Mouse (Mus musculus) cerebellum, postnatal 36 days (tissue): Measurements from ENCODE around the gene Slc6a20a.

ENCODE experiments used
- DNase-seq, 2 experiments: peaks; one replicate each; pipeline ENCODE4 v3.0.0; 2021 to 2022; ENCODE audit warnings: mixed read lengths in 2 of 2

Slc6a20a gene

DNA sequence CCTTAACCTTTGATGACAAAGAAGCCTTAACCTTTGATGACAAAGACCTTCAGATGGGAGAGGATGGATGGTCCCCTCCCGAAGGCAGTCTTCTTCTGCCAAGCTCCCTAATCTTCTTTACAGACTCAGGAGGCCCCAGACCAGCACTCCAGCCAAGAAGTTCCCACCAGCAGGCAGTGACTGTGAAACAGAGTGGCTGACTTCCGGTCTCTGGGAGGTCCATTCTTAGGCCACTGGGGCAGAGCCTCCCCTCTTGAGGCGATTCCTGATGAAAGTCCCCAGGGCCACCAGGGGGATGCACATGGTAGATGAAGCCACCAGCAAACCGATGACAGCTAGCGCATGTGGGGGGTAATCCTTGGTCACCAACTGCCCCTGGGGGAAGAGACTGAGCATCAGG lies 41.9 kb downstream of the Slc6a20a start:
- DNase-seq = no peak

DNA sequence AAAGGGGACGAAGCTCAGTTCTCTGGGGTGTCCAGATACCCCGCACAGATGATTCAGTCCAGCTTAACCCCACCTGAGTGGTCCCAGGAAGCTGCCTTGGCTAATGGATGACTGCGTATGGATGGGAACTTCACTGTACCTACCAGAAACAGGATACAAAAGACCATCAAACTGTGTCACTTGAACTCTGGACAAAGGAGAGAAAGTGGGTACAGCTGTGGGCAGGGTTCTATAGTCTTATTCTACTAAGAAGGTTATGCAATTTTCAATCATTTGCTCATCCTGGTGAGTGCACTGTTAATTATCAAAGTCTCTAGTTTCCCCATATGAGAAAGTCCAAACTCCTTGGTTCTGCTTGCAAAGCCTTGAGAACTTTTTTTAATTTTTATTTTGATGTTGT lies 45.7 kb downstream of the Slc6a20a start:
- DNase-seq = no peak

DNA sequence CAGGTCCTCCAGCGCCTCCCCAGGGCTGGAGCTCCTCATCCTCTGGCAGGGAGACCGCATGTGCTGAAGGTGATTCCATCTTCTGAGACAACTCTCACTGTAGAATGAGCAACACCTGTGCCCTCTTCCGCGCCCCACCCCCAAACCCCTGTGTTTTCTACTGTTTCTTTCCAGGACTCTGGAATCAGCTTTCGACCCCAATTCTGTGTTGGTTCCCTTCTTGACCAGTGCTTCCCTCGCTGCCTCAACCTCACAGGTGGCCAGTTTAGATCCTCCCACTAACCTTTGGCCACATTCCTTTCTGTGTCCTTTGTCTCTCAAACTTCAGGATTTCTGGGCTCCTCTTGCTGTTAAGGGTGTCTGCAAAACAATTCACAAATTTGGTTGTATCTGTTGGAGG lies 46.4 kb downstream of the Slc6a20a start, which contains the start of gene Slc6a20b:
Gene Slc6a20b (minus strand): TSS at position 285 of the 400 bp plus-strand sequence.
- no peak for DNase-seq

DNA sequence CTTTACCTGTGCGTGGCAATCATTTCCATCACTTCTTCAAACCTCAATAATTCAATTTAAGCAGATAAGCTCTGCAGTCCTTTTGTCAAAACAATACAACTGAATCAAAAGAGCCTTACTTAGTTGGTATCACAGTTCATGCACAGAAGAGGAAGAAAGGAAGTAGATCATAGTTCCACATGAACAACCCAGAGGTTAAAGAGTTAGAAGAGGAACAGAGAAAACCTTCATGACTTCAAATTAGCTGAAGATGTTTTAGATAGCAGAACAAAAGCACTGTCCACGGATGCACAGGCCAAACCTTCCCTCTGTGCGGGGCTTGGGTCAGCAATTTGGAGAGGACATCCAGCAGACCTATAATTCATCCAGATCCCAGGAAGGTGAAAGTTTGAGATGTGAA lies 47.0 kb downstream of the Slc6a20a start:
- DNase-seq = no peak

DNA sequence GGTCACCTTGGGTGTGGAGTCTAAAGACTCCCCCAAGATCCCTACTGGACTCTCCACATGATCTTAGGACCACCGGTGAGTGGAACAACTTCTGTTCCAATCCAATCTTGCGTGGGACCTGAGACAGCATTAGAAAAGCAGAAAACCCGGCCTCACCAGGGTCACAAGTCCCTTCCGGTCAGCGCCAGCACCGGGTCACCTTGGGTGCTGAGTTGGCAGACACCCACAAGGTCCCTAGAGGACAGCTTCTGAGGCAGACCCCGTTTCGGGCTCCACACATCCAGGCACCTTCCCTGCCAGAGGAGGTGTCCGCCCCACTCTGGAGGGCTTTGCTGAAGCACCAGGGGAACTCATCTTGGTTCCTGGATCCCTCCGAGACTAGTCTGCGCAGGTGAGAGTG lies 52.9 kb downstream of the Slc6a20a start:
- DNase-seq = no peak

DNA sequence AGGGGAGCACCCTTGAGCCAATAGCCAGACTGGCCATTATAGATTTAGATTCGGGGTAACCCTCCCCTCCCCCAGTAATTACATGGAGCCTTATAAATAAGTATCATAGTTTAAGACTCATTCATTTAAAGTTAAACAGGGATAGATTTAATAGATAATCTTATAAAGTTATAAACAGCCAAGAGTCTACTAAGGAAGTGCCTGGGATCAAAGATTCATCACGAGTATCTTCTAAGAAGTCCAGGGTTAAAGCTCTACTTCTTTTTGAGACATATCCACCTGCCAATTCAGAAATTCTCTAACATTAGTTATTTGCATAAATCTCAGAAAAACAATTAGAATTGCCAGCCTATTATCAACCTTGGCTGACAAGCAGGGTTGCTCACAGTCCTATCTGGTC lies 53.9 kb downstream of the Slc6a20a start:
- DNase-seq = no peak

DNA sequence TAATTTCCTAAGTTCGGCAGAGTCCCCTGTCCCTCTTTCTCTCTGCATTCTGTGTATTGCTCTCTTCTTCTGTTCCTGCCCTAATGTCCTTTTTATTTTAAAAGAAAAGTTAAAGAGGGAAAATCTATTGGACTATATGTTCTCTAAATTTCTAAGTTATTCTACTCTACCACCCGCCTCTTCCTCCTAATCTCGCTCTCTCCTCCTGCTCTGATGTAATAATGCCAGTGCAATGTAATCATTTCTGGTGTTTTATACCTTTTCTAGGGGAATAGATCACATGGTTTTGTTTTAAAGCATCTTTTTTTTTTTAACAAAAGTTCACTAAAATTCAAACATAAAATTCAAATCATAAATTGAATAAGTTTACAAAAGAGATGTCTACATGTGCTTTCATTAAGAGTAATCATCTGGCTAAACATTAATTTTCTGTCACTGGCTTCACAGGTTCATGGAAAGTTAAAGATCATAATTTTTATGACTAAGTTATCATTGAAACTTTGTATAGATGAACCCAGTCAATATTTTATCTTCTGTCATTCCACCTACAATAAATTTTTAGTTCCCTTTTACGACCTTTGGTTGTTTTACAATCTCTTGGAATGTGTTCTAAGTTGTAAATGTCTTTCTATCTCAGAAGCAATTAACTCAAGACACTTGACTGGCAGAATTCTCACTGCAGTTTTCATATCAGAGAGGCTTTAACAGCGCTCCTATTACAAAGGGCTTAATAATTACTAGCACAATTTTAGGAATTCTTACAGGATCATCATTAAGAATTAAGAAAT lies 58.2 kb downstream of the Slc6a20a start:
- DNase-seq = no peak

DNA sequence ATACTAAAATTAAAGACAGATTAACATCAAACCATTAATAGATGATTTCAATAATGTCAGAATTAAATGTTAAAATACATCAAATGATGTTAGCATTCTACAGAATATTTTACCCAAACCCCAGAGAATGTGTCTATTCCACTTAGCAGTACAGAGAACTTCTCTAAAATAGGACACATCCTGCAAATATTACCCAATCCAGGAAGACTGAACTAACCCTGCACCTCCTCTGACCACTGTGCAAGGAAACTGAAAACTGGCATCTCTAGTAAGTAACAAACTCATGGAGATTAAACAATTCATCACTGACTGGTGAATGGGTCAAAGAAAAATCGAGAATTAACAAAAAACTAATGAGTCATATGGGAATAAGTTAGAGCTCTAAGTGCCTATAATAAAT lies 77.2 kb downstream of the Slc6a20a start:
- DNase-seq = no peak

DNA sequence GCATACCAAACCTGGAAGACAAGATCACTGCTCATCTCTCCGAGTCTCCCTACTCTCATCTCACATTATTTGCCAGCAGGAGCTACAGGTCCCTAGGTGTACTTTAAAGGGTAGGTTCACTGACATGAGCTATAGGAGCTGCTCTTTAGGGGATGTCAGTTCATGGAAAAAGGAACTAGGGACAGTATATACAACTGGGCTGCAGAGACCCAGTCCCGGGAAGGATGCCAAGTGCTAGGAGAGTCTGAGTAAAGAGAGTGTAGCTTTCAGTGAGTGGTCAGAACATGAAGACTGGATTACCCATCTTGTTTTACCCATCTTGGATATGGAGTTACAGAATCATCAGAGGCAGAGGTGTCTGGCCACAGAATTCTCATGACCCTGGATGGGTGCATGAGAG lies 81.3 kb downstream of the Slc6a20a start:
- DNase-seq = no peak

DNA sequence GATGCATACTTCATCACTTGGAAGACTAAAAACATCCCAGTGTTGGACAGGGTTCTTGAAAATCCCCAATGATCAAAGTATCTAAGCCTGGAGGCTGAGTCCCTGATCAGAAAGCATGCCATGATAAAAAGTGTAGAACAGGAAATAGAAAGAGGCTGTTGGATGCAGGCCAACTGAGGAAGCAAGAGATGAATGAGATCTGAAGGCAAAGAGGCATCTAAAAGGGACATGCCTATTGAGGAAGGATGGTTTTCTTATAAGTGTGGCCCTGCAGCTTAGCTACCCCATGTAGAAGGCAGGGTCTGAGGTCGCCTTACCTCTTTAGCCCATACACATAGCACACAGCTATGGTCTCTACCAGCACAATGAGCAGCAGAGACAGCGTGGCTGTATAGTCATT lies 81.8 kb downstream of the Slc6a20a start:
- DNase-seq = no peak

DNA sequence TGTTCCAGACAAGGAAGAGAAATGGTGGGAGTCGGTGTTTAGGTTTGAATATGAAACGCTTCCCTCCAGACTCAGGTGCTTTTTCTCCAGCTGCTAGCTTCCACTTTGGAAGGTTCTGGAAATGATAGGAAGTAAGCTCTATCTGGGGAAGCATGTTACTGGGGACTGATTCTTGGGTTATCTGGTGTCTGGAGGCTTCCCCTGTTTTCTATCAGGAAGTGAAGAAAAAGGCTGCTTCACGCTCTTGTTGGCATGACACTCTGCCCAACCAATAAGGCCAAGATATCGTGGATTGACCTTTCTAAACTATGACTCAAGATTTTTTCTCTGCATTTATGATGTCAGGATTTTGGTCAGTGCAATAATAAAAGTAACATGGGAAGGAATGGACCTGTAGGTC lies 83.5 kb downstream of the Slc6a20a start:
- no peak for DNase-seq

DNA sequence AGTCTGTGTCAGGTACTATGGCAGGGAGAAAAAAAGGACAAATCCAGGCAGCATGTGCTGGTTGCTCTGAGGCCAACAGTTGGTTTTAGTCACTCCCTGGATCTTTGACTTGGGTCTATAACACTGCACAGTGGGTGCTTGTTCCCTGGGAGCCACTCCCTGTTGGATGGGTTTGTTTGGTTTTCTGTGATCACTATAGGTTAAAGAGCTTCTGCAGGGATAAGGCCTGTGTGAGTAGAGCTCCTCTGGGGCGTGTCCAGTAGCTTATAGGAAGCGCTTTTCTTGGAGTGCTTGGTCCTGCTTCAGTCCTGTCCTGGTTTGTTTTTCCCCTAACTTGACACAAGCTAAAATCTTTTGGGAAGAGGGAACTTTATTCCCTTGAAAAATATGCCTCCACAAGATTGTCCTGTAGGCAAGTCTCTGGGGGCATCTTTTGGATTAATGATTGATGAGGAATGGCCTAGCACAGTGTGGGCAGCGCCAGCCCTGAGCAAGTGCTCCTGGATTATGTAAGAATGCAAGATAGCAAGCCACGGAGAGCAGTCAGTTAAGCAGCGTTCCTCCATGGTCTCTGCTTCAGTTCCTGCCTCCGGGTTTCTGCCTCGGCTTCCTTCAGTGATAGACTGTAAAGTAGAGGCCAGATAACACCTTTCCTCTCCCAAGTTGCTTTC lies 89.3 kb downstream of the Slc6a20a start:
- DNase-seq = no peak
